Mouse (Mus musculus) CD4-positive helper T cell, adult 2 months (primary cell): ENCODE data around the gene Pelo.

Experiments
- DNase-seq: peaks from one replicate; pipeline ENCODE4 v3.0.0-alpha.2; 2012; ENCODE audit warnings: low read depth, missing footprints, low spot score

Pelo gene

DNA sequence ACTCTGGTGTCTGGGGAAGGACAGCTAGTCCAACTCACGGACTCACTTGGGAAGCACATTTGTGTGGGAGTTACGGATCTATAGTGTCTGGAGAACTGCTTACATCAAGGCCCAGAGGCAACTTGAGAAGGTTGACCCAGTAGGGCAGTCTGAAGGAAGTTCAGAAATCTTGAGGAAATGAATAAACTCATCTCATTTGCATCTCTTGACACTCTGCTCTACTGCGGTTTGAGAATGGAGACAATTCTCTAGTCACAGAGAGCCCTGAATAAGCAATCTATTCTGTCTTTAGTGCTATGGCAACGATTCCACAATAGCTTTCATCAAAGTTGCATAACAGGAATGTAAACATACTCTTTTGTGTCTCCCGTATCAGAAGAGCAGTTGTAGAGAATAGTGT lies 7.0 kb upstream of the Pelo start:
- DNase-seq, result no peak

- DNase-seq, result no peak
These were observed 6.2 kb upstream of the Pelo start for GRCm38 (mm10) chr13:115096216-115096615.

DNA sequence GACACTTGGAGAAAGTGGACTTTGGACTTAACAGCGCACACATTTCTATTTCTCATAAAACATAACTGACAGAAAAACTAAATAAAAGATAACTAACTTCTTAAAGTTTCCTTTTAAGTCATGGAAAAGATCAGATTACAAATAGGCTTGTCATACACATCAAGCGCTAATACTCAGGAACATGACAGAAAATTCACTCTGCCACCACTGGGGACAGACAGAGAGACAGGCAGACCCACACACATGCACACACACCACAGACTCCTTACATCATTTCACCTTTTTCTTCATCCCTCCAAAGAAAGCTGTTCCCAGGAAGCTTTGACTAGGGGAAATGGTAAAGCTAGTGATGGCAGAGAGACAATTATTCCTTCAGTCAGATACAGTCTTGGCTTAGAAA lies 5.4 kb upstream of the Pelo start:
- no peak for DNase-seq

DNA sequence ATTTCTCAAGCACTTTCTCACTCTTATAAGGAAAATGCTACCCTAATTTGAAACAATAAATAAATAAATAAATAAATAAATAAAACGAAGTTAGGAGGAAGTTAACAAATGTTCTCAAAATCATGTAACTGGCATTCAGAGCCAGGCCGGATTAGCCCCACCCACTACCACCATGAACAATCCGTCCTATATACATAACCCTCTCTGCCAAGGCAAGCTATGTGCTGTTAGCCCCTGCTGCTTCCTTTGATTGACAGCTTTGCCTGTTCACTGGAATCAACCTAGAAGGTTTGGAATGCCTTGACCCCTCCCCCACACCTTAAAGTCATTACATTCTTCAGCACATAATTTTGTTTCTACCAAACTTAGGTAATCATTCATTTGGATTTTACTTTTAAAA lies 1.5 kb upstream of the Pelo start:
- no peak for DNase-seq

- DNase-seq, result no peak
These were observed 1.0 kb upstream of the Pelo start for GRCm38 (mm10) chr13:115090977-115091445.

DNA sequence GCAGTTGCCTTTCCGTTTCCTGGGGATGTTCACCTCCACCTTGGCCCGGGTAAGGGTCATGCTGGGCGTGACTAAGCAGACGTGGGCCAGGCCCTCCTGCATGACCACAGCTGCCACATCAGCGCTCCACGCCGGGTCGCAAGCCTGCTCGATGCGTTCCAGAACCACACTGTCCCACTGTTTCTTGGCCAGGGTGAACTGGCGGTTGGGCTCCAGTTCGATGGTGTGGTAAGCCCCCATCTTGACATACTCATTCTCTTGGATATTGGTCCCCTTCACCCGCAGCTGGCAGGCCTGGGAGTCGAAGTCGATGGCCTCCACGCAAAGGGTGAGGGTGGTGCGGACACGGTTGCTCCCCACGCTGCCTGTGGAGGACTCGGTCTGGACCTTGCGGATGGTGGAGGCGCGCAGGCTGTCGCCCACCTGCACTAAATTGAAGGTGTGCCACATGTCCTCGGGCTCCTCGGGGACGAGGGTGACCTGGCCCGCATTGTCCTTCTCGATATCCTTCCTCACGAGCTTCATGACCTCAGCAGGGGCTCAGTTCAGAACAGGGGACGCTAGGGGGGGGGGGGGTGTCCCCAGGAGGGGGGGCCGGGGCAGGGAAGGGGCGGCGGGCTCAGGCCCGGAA lies 476 bp downstream of the Pelo start:
- DNase-seq, result peak; percentile 34

DNA sequence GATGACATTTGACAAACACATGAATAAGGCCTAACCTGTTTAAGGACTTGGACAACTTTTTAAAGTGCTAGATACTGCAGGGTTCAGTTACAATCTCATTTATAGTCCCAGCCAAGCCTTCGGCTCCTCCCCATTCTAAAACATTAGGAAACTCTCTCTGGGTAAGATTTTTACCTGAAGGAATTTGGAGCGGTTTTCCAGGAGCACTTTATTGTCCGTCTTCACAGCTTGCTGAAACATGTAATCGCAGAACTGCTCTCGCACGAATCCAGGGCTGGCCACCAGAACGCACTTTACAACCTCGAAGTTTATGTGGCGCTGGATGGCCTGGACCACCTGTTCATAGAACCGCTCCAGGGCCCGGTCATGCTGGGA lies 979 bp downstream of the Pelo start:
- DNase-seq, result no peak

- no peak for DNase-seq
These were observed 4.0 kb downstream of the Pelo start for GRCm38 (mm10) chr13:115085974-115086373.

DNA sequence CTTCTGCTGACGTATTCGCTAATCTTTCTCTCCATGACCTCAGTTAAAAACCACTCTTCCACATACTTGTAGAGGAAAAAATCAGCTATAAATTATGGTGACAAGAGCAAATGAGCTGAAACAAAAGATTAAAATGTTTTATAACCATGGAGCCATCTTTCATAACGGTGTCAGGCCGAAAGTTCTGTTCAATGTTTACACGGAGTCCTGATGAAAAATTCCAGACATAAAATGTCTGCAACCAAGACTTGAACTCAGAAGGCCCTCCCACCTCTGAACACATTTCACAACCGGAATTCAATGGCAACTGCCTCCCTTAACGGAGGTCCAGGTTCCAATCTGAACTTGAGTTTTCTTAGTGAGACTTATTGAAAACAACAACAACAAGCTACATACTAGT lies 7.6 kb downstream of the Pelo start:
- no peak for DNase-seq

- DNase-seq, result no peak
These were observed 9.9 kb downstream of the Pelo start for GRCm38 (mm10) chr13:115079996-115080585.

- DNase-seq, result no peak
These were observed 10.8 kb downstream of the Pelo start for GRCm38 (mm10) chr13:115078997-115079685.

- DNase-seq, result no peak
These were observed 12.4 kb downstream of the Pelo start for GRCm38 (mm10) chr13:115077346-115078134.

DNA sequence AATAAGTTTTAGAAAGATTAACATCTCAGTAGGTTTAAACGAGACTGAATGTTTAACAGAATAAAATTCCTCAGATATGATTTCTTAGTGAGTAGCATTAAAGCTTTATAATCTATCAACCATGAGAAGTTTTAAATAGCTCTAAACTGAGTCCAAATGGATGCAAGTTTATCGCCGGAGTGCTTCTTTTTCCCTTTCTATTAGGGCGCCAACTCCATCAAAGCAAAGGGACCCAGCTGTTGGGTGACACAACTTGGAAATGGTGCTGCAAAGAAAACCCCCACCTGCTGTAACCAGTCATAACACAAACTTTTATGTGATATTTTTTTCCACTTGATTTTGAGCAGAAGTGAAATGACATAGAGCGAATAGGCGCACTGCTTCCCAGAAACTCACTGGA lies 17.6 kb downstream of the Pelo start:
- DNase-seq, result no peak

DNA sequence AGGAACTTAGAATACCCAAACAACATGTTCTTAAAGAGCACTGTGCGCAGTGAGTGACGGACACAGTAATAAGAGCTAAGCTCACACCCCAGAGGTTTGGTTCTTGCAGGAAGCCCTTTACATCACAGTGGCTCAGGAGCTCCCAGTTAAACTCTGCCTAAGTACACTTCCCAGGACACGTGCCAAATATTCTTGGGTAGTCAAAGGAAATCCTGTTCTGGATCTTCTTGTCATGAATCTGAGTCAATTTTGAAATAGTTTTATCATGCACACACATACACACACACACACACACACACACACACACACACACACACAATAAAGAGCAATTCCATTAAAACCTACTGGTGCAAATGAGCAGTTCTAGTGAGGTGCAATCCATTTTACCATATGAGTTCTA lies 18.6 kb downstream of the Pelo start:
- DNase-seq, result no peak

- DNase-seq, result no peak
These were observed 22.0 kb downstream of the Pelo start for GRCm38 (mm10) chr13:115067968-115068330.

GRCm38 (mm10) chr13:115067324-115067967 lies 22.5 kb downstream of the Pelo start:
- DNase-seq, result no peak

DNA sequence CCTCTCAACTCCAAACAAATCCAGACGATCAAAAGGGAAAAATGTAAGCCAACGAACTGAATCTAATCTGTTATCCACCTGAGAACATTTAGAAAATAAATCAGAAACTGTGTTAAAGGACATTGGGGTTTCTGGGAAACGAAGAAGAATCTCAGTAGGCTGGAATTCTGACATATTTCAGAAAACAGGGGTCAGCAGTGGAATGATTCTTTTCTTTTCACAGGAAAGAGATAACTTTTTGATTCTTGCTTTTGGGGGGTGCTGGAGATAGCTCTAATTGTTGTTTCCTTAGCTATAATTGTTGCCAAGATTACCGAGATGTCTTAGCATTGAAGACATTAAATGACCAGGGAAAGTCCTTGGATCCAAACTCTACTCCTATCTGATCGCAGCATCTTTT lies 32.4 kb downstream of the Pelo start:
- DNase-seq, result no peak

GRCm38 (mm10) chr13:115054783-115055182 lies 35.2 kb downstream of the Pelo start:
- no peak for DNase-seq

DNA sequence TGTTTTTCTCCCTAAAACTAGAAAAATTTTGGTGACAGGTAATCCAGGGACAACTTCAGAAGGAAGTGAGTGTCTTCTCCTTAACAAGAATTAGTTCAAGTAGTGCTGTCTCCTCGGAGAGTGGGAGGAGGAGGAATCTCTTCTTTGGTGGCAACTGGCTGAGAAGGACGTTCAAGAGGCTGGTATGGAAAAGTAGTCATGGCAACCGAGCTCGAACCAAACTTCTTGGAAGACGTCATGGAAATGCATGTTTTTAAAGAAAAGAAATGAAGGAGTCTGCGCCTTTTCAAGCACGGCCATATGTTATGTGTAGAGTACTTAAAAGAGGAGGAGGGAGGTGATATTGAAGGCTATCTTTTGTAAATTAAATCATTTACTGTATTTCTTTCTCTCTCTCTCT lies 37.4 kb downstream of the Pelo start:
- no peak for DNase-seq

DNA sequence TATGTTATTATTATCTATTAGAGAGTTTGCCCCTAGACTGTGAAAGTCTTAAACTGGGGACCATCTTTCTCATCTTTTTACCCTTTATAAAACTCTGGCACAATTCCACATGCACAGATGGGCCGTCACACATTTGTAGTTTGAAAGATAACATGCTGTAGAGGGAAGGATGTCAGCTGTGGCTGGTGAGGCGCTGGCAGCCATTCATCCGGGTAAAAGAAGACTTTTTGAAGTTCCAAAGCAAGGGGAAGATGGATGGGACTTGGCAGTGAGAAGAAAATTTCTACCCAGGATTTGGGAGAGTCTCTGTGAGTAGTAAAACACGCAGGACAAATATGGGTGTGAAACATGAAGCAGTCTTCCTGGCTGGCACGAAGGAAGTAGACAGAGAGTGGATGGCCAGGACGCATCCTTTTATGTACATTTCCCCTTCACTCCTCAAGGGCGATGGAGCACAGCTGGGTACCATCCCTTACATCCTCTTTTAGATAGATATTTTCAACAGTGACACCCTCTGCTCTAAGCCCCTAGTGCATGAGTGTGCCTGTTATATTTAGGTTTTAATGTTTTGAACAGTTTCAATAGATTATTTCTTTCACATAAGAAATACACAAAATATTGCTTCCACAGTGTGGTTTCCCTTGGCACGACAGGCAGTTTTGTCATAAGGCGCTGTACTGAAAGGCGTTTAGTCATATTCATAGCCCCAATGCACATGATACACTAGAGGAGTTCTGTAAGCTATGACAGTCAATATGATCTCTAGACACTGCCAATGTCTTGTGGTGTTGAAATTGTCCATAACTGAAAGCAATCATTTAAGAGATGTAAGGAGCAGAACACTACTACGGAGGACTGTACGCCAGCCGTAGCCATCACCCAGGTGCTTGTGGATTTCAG lies 39.1 kb downstream of the Pelo start:
- DNase-seq, result no peak

- no peak for DNase-seq
These were observed 47.3 kb downstream of the Pelo start for GRCm38 (mm10) chr13:115042652-115043051.
